In genomic region chr3:86761095-86762035, GRCm38 (mm10) we compare ENCODE assay signal across 9 mouse cellular contexts.
DNase-seq lines count a peak whose midpoint lies in the region; TF ChIP-seq lines count a peak whose summit lies in the region.
"Had no signal": no experiment of that assay in that cellular context is flagged by ENCODE, and none has a peak within 500 bp of the region (broad histone marks: within the 10 kb centered on the region; RNA-seq: fewer than 3 reads in every experiment).

No protein-coding gene starts in this region.

- peak; percentile 91; the same call in 1 of the 2 replicates for TF ChIP-seq CTCF in gastrocnemius, adult 2 months (IDR thresholded peaks at IDR 0.05)

- DNase-seq in gastrocnemius, adult 2 months = peak; percentile 58
- no peak for DNase-seq in gastrocnemius, postnatal 25 days
- peak; percentile 63 to 90 for DNase-seq in adrenal gland, adult (ENCODE audit: inconsistent age in 2 of 2, low spot score in 1 of 2)
- peak; percentile 75 for DNase-seq in embryo, embryonic 11.5 days (ENCODE audit: low read depth, low spot score)
- peak; percentile 46 to 59 for DNase-seq in heart, postnatal 36 days
- DNase-seq in layer of hippocampus, adult 18-20 months (ENCODE audit: low spot score in 2 of 2) = peak; percentile 59 to 92
- peak; percentile 76 for DNase-seq in lung, postnatal 14 days
- DNase-seq in right cerebral cortex, adult 2 months (ENCODE audit: low spot score in 2 of 2) = peak; percentile 87 to 91

- no peak overlapping the region for H3K27ac ChIP-seq in gastrocnemius, adult 2 months
- H3K27ac ChIP-seq: macrophage had no signal

- no peak overlapping the region for H3K4me3 ChIP-seq in gastrocnemius, adult 2 months

- intact Hi-C loops in gastrocnemius, adult 2 months (cut with DNase I) = loop anchor here (10.0 kb wide), 1 partner anchor 437 kb away; no protein-coding TSS in a partner anchor
- intact Hi-C loops in heart, postnatal 36 days (cut with DNase I) = loop anchor here (5.0 to 10.0 kb wide), 3 partner anchors 214 to 494 kb away; partner anchors contain the start of gene Mab21l2
